Mouse (Mus musculus): Measurements from ENCODE around the gene Ttc23.

Ttc23 gene

GRCm38 (mm10) chr7:67642955-67643354 lies 4.3 kb upstream of the Ttc23 start:
- in situ Hi-C loops (cut with MboI; ENCODE audit: unreplicated experiment in 2 of 2): loop anchor here (5.0 to 25.0 kb wide), 5 partner anchors 281 to 1956 kb away; partner anchors contain the start of genes Asb7 (in 1 of the 2), Lins1 (in 1 of the 2), Mef2a (in 1 of the 2) and Selenos (in 1 of the 2)

GRCm38 (mm10) chr7:67644291-67644690 lies 2.9 kb upstream of the Ttc23 start:
- in situ Hi-C loops (cut with MboI; ENCODE audit: unreplicated experiment in 2 of 2): loop anchor here (5.0 to 25.0 kb wide), 5 partner anchors 282 to 1957 kb away; partner anchors contain the start of genes Asb7 (in 1 of the 2), Lins1 (in 1 of the 2), Mef2a (in 1 of the 2) and Selenos (in 1 of the 2)

GRCm38 (mm10) chr7:67644833-67645680 lies 2.2 kb upstream of the Ttc23 start, which contains the start of gene Lrrc28:
Lrrc28 (minus strand) TSS chr7:67645268.
- in situ Hi-C loops (cut with MboI; ENCODE audit: unreplicated experiment in 2 of 2): loop anchor here (5.0 to 25.0 kb wide), 6 partner anchors 283 to 1958 kb away; partner anchors contain the start of genes Asb7 (in 1 of the 2), Lins1 (in 1 of the 2), Mef2a (in 1 of the 2) and Selenos (in 1 of the 2)

GRCm38 (mm10) chr7:67645681-67646014 lies 1.6 kb upstream of the Ttc23 start:
- in situ Hi-C loops (cut with MboI; ENCODE audit: unreplicated experiment in 2 of 2): loop anchor here (5.0 to 25.0 kb wide), 5 partner anchors 283 to 1958 kb away; partner anchors contain the start of genes Mef2a (in 1 of the 2), Selenos (in 1 of the 2) and Tm2d3 (in 1 of the 2)

GRCm38 (mm10) chr7:67646131-67646530 lies 1.1 kb upstream of the Ttc23 start:
- in situ Hi-C loops (cut with MboI; ENCODE audit: unreplicated experiment in 2 of 2): loop anchor here (5.0 to 25.0 kb wide), 5 partner anchors 284 to 1959 kb away; partner anchors contain the start of genes Mef2a (in 1 of the 2), Selenos (in 1 of the 2) and Tm2d3 (in 1 of the 2)

GRCm38 (mm10) chr7:67648376-67648775 lies 1.2 kb downstream of the Ttc23 start:
- in situ Hi-C loops (cut with MboI; ENCODE audit: unreplicated experiment in 2 of 2): loop anchor here (5.0 to 25.0 kb wide), 5 partner anchors 286 to 1961 kb away; partner anchors contain the start of genes Mef2a (in 1 of the 2), Selenos (in 1 of the 2) and Tm2d3 (in 1 of the 2)

- in situ Hi-C loops (cut with MboI; ENCODE audit: unreplicated experiment in 2 of 2): no loop called here
Observed at GRCm38 (mm10) chr7:67652211-67652610, 5.0 kb downstream of the Ttc23 start.

- in situ Hi-C loops (cut with MboI; ENCODE audit: unreplicated experiment in 2 of 2): no loop called here
Observed at GRCm38 (mm10) chr7:67654668-67655067, 7.5 kb downstream of the Ttc23 start.

- in situ Hi-C loops (cut with MboI; ENCODE audit: unreplicated experiment in 2 of 2): no loop called here
Observed at GRCm38 (mm10) chr7:67655186-67655585, 8.0 kb downstream of the Ttc23 start.

GRCm38 (mm10) chr7:67658110-67658509 lies 10.9 kb downstream of the Ttc23 start:
- in situ Hi-C loops (cut with MboI; ENCODE audit: unreplicated experiment in 2 of 2): no loop called here

- in situ Hi-C loops (cut with MboI; ENCODE audit: unreplicated experiment in 2 of 2): no loop called here
Observed at GRCm38 (mm10) chr7:67662424-67662823, 15.2 kb downstream of the Ttc23 start.

GRCm38 (mm10) chr7:67663981-67664694 lies 16.9 kb downstream of the Ttc23 start:
- in situ Hi-C loops (cut with MboI; ENCODE audit: unreplicated experiment in 2 of 2): no loop called here

GRCm38 (mm10) chr7:67670965-67671364 lies 23.8 kb downstream of the Ttc23 start:
- in situ Hi-C loops (cut with MboI; ENCODE audit: unreplicated experiment in 2 of 2): loop anchor here in 1 of 2 experiments (10.0 kb wide), 1 partner anchor 684 kb away; no protein-coding TSS in a partner anchor

GRCm38 (mm10) chr7:67672650-67673049 lies 25.4 kb downstream of the Ttc23 start:
- in situ Hi-C loops (cut with MboI; ENCODE audit: unreplicated experiment in 2 of 2): loop anchor here in 1 of 2 experiments (10.0 kb wide), 1 partner anchor 682 kb away; no protein-coding TSS in a partner anchor

- in situ Hi-C loops (cut with MboI; ENCODE audit: unreplicated experiment in 2 of 2): loop anchor here in 1 of 2 experiments (10.0 kb wide), 1 partner anchor 681 kb away; no protein-coding TSS in a partner anchor
Observed at GRCm38 (mm10) chr7:67673656-67674055, 26.4 kb downstream of the Ttc23 start.

- in situ Hi-C loops (cut with MboI; ENCODE audit: unreplicated experiment in 2 of 2): loop anchor here in 1 of 2 experiments (10.0 kb wide), 1 partner anchor 676 kb away; no protein-coding TSS in a partner anchor
Observed at GRCm38 (mm10) chr7:67678878-67679499, 31.8 kb downstream of the Ttc23 start.

- in situ Hi-C loops (cut with MboI; ENCODE audit: unreplicated experiment in 2 of 2): no loop called here
Observed at GRCm38 (mm10) chr7:67681078-67681477, 33.9 kb downstream of the Ttc23 start.

- in situ Hi-C loops (cut with MboI; ENCODE audit: unreplicated experiment in 2 of 2): no loop called here
Observed at GRCm38 (mm10) chr7:67683006-67683405, 35.8 kb downstream of the Ttc23 start.

GRCm38 (mm10) chr7:67686545-67686944 lies 39.3 kb downstream of the Ttc23 start:
- in situ Hi-C loops (cut with MboI; ENCODE audit: unreplicated experiment in 2 of 2): no loop called here

- in situ Hi-C loops (cut with MboI; ENCODE audit: unreplicated experiment in 2 of 2): no loop called here
Observed at GRCm38 (mm10) chr7:67688281-67688680, 41.1 kb downstream of the Ttc23 start.

Measured in v-Abl transformed pro-B cells (cell line).